22 mouse cellular contexts compared by ENCODE assay signal in the genomic region with DNA sequence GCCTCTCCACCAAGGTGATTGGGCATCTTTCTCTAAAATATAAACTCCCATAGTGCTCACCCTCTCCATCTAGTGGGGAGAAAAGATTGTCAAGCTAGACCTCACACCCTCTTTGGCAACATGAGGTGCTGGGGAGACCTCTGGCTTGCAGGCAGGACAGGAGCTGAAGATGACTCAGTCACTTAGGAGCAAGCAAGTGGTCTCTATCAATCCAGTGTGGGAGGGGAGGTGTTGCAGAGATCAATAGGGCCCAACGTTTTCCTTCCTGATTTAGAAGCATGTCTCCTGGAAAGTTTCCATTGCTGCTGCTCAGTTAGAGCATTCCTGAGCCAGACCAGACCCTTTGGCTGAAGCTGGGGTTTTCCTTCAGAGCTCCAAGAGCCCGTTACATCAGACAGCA. TPM values are rescaled to one million over a fixed set of nuclear protein-coding genes. Genes with fewer than 3 reads are reported as not detected.
DNase-seq lines count a peak whose midpoint lies in the region; ATAC-seq and TF ChIP-seq lines count a peak whose summit lies in the region.
"Had no signal": no experiment of that assay in that cellular context is flagged by ENCODE, and none has a peak within 500 bp of the region (broad histone marks: within the 10 kb centered on the region; RNA-seq: fewer than 3 reads in every experiment).

A gene (minus strand): TSS at position 28 of the 400 bp plus-strand sequence.

- peak; percentile 25; the same call in 1 of the 2 replicates for TF ChIP-seq CTCF in hindbrain, postnatal 0 days (IDR thresholded peaks at IDR 0.05; ENCODE audit: low read depth)
- peak; percentile 39 for TF ChIP-seq CTCF in lung, embryonic 14.5 days (IDR thresholded peaks at IDR 0.05; ENCODE audit: low read depth)

- H3K27me3 ChIP-seq in hindbrain, postnatal 0 days (ENCODE audit: insufficient read depth, low read length) = no peaks in the 10 kb centered on the region
- H3K27me3 ChIP-seq in hindbrain, embryonic 10.5 days (ENCODE audit: insufficient read depth, poor library complexity, severe bottlenecking) = no peaks in the 10 kb centered on the region
- H3K27me3 ChIP-seq in lung, embryonic 14.5 days (ENCODE audit: insufficient read depth, low read length) = no peaks in the 10 kb centered on the region
- no peaks in the 10 kb centered on the region for H3K27me3 ChIP-seq in limb, embryonic 15.5 days
- H3K27me3 ChIP-seq: hindbrain, embryonic 12.5 days; limb, embryonic 12.5 days; midbrain, embryonic 15.5 days had no signal

- H3K4me3 ChIP-seq in hindbrain, postnatal 0 days (ENCODE audit: low read length) = no peak within 1 kb of the TSS
- H3K4me3 ChIP-seq in hindbrain, embryonic 10.5 days = no peak within 1 kb of the TSS
- no peak within 1 kb of the TSS for H3K4me3 ChIP-seq in lung, embryonic 14.5 days (ENCODE audit: low read depth, low read length)
- H3K4me3 ChIP-seq in limb, embryonic 15.5 days = no peak within 1 kb of the TSS
- H3K4me3 ChIP-seq: hindbrain, embryonic 12.5 days; limb, embryonic 12.5 days; midbrain, embryonic 15.5 days had no signal

- DNase-seq in hindbrain, postnatal 0 days (ENCODE audit: low spot score) = no peak
- DNase-seq in hindbrain, embryonic 10.5 days (ENCODE audit: low spot score) = no peak
- DNase-seq in lung, embryonic 14.5 days = peak; percentile 71
- no peak for DNase-seq in lung, postnatal 4 days
- peak; percentile 79 for DNase-seq in NIH3T3 (ENCODE audit: low read depth)
- no peak for DNase-seq in adrenal gland, postnatal 25 days
- no peak for DNase-seq in embryo, embryonic 9.5 days (ENCODE audit: extremely low spot score)
- DNase-seq: cerebellum, adult 18-20 months; kidney, adult 18-20 months; kidney, postnatal 36 days; layer of hippocampus, postnatal 36 days; right cerebral cortex, postnatal 25 days; thymus, postnatal 36 days had no signal

- no peak within 1 kb of the TSS for H3K9ac ChIP-seq in hindbrain, postnatal 0 days (replicated peaks; ENCODE audit: low read length)
- H3K9ac ChIP-seq in lung, embryonic 14.5 days = no peak within 1 kb of the TSS
- no peak within 1 kb of the TSS for H3K9ac ChIP-seq in limb, embryonic 15.5 days
- H3K9ac ChIP-seq: hindbrain, embryonic 12.5 days; limb, embryonic 12.5 days; midbrain, embryonic 15.5 days had no signal

- 0 out of 2 replicates have a peak, but pooled peaks cover 5% of the 10 kb centered on the region for H3K4me1 ChIP-seq in hindbrain, postnatal 0 days (ENCODE audit: insufficient read depth, low read length)
- no peaks in the 10 kb centered on the region; the same call in 1 of the 2 replicates for H3K4me1 ChIP-seq in hindbrain, embryonic 10.5 days (replicated peaks)
- peaks cover 5% of the 10 kb centered on the region; the same call in 1 of the 2 replicates for H3K4me1 ChIP-seq in lung, embryonic 14.5 days (ENCODE audit: insufficient read depth)
- peaks cover 21% of the 10 kb centered on the region for H3K4me1 ChIP-seq in limb, embryonic 15.5 days
- H3K4me1 ChIP-seq: hindbrain, embryonic 12.5 days; limb, embryonic 12.5 days; midbrain, embryonic 15.5 days had no signal

- no peak within 1 kb of the TSS for H3K4me2 ChIP-seq in hindbrain, postnatal 0 days (ENCODE audit: low read depth, low read length)
- H3K4me2 ChIP-seq in lung, embryonic 14.5 days = no peak within 1 kb of the TSS
- no peak within 1 kb of the TSS for H3K4me2 ChIP-seq in limb, embryonic 15.5 days
- H3K4me2 ChIP-seq: hindbrain, embryonic 12.5 days; limb, embryonic 12.5 days; midbrain, embryonic 15.5 days had no signal

- WGBS in hindbrain, postnatal 0 days = 49% methylated on average over 2 of the region's 2 CpGs
- WGBS in hindbrain, embryonic 10.5 days = 69% methylated on average over 2 of the region's 2 CpGs
- 15% methylated on average over 2 of the region's 2 CpGs for WGBS in lung, embryonic 14.5 days
- 20% methylated on average over 2 of the region's 2 CpGs for WGBS in limb, embryonic 15.5 days

- no peaks in the 10 kb centered on the region for H3K36me3 ChIP-seq in hindbrain, postnatal 0 days (ENCODE audit: insufficient read depth, low read length)
- no peaks in the 10 kb centered on the region for H3K36me3 ChIP-seq in hindbrain, embryonic 10.5 days
- no peaks in the 10 kb centered on the region for H3K36me3 ChIP-seq in lung, embryonic 14.5 days (ENCODE audit: insufficient read depth)
- H3K36me3 ChIP-seq in limb, embryonic 15.5 days = no peaks in the 10 kb centered on the region
- H3K36me3 ChIP-seq: hindbrain, embryonic 12.5 days; limb, embryonic 12.5 days; midbrain, embryonic 15.5 days had no signal

- ATAC-seq in hindbrain, postnatal 0 days = no peak
- peak; percentile 54; the same call in 1 of the 2 replicates for ATAC-seq in lung, embryonic 14.5 days (ENCODE audit: insufficient read depth)
- no peak for ATAC-seq in limb, embryonic 15.5 days (ENCODE audit: insufficient number of reproducible peaks, low FRiP score, low TSS enrichment, low read depth)
- ATAC-seq: forebrain, embryonic 16.5 days; midbrain, embryonic 15.5 days had no signal

- H3K9me3 ChIP-seq in hindbrain, postnatal 0 days (ENCODE audit: low read length) = no peaks in the 10 kb centered on the region
- H3K9me3 ChIP-seq in hindbrain, embryonic 10.5 days = no peaks in the 10 kb centered on the region
- no peaks in the 10 kb centered on the region for H3K9me3 ChIP-seq in lung, embryonic 14.5 days (ENCODE audit: low read depth, low read length)
- no peaks in the 10 kb centered on the region for H3K9me3 ChIP-seq in limb, embryonic 15.5 days
- H3K9me3 ChIP-seq: hindbrain, embryonic 12.5 days; limb, embryonic 12.5 days; midbrain, embryonic 15.5 days had no signal

- no peak within 1 kb of the TSS for H3K27ac ChIP-seq in hindbrain, postnatal 0 days
- H3K27ac ChIP-seq in hindbrain, embryonic 10.5 days = no peak within 1 kb of the TSS
- H3K27ac ChIP-seq in lung, embryonic 14.5 days (ENCODE audit: low read depth) = no peak within 1 kb of the TSS
- H3K27ac ChIP-seq in limb, embryonic 15.5 days = peak within 1 kb of the TSS; percentile 50; the same call in 1 of the 2 replicates
- H3K27ac ChIP-seq: hindbrain, embryonic 12.5 days; limb, embryonic 12.5 days; midbrain, embryonic 15.5 days had no signal

RNA-seq across cellular contexts. Expression of the gene that starts here (rescaled TPM):
- not detected in 2 replicates for total RNA-seq in hindbrain, postnatal 0 days (2014; rRNA removed)
- not detected in 2 replicates for polyA plus RNA-seq in hindbrain, postnatal 0 days (2015; fragmentation: Nextera tagmentation; extraction: Ambion mirVana)
- not detected in 2 replicates for polyA plus RNA-seq in hindbrain, embryonic 10.5 days (2016; fragmentation: Nextera tagmentation; extraction: Ambion mirVana)
- not detected in 2 replicates for polyA plus RNA-seq in lung, embryonic 14.5 days (2014; fragmentation: Nextera tagmentation; extraction: Ambion mirVana)
- polyA plus RNA-seq in limb, embryonic 15.5 days (2015; fragmentation: Nextera tagmentation; extraction: Ambion mirVana) = not detected in 2 replicates
- not detected in 2 replicates for total RNA-seq in adrenal gland, postnatal 25 days (2021)
- total RNA-seq: gastrocnemius, adult 18-20 months; granulocyte monocyte progenitor cell, adult 5-6 weeks; layer of hippocampus, postnatal 36 days; megakaryocyte progenitor cell, adult 5-6 weeks had no signal
- polyA plus RNA-seq: forebrain, embryonic 16.5 days; hindbrain, embryonic 12.5 days; limb, embryonic 12.5 days; midbrain, embryonic 15.5 days; testis, adult 2 months had no signal

Comparison
In these comparisons a context has a peak if more than half of its experiments do, and no peak if none do; other contexts are left out.
1. Peak in DNase-seq and ATAC-seq in lung, embryonic 14.5 days; RNA of the gene not detected or under 1 TPM.